Mouse (Mus musculus): ENCODE measurements around the gene Rhobtb3.

DNA sequence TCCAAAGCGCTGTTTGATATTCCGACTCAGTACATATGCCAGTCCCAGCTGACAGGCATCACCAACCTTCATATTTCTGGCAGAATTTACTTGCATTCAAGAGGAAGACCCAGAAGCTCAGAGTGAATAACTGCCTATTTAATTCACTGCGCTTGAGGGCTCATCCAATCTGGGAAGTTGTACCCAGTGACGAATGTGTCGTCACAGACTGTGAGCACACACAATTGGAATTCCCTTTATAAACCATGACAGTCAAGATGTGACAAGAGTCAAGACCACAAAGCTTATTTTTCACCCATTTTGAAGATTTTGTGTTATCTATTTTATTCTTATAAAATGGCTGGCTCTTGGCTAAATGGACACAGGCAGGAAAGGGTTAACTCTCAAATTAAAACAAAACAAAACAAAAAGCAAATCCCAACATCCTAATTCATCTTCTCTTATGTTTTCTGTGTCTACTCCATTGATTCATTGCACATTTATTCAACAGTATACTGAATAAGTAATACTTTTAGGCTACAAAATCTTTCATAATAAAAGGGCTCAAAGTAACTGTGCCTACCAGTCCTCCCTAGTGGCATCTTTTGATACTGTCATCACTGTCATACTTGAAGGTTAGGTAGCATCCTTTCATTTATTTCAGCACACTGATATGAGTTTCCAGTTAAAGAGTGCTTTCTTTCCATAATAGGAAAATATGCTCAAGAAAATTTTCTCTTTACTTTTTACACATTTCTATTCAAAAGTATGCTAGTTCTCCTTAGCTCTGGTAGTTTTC lies 2.0 kb downstream of the Rhobtb3 start:
- TF ChIP-seq CTCF (IDR thresholded peaks at IDR 0.05; ENCODE audit: borderline replicate concordance, insufficient read depth, low read depth, low read length) (no peak), POLR2A (IDR thresholded peaks at IDR 0.05; ENCODE audit: borderline replicate concordance, insufficient read depth, low read length) (no peak)

Measured in cerebellum, adult 2 months (tissue).